Mouse (Mus musculus): ENCODE results near the gene Kcnk4.

Kcnk4 gene

GRCm38 (mm10) chr19:6940396-6941351, 6.4 kb upstream of the Kcnk4 start:
- in situ Hi-C loops (cut with MboI; ENCODE audit: low pct_unique_long_range_greater_than_20kb in 1 of 2, low sequenced_read_pairs in 2 of 2, unreplicated experiment in 1 of 2), result no loop called here

GRCm38 (mm10) chr19:6939106-6940002, 5.0 kb upstream of the Kcnk4 start:
- in situ Hi-C loops (cut with MboI; ENCODE audit: low pct_unique_long_range_greater_than_20kb in 1 of 2, low sequenced_read_pairs in 2 of 2, unreplicated experiment in 1 of 2), result loop anchor here in 1 of 2 experiments (5.0 kb wide), 1 partner anchor 67 kb away; no protein-coding TSS in a partner anchor

GRCm38 (mm10) chr19:6937541-6938465, 3.5 kb upstream of the Kcnk4 start:
- in situ Hi-C loops (cut with MboI; ENCODE audit: low pct_unique_long_range_greater_than_20kb in 1 of 2, low sequenced_read_pairs in 2 of 2, unreplicated experiment in 1 of 2), result loop anchor here in 1 of 2 experiments (5.0 kb wide), 1 partner anchor 66 kb away; no protein-coding TSS in a partner anchor

- in situ Hi-C loops (cut with MboI; ENCODE audit: low pct_unique_long_range_greater_than_20kb in 1 of 2, low sequenced_read_pairs in 2 of 2, unreplicated experiment in 1 of 2), result loop anchor here in 1 of 2 experiments (5.0 kb wide), 1 partner anchor 64 kb away; no protein-coding TSS in a partner anchor
Observed at GRCm38 (mm10) chr19:6936299-6936698, 2.0 kb upstream of the Kcnk4 start.

- in situ Hi-C loops (cut with MboI; ENCODE audit: low pct_unique_long_range_greater_than_20kb in 1 of 2, low sequenced_read_pairs in 2 of 2, unreplicated experiment in 1 of 2), result no loop called here
Observed at GRCm38 (mm10) chr19:6933436-6934194, 700 bp downstream of the Kcnk4 start.

- in situ Hi-C loops (cut with MboI; ENCODE audit: low pct_unique_long_range_greater_than_20kb in 1 of 2, low sequenced_read_pairs in 2 of 2, unreplicated experiment in 1 of 2), result no loop called here
Observed at GRCm38 (mm10) chr19:6933102-6933435, 1.2 kb downstream of the Kcnk4 start.

GRCm38 (mm10) chr19:6932018-6932417, 2.3 kb downstream of the Kcnk4 start:
- in situ Hi-C loops (cut with MboI; ENCODE audit: low pct_unique_long_range_greater_than_20kb in 1 of 2, low sequenced_read_pairs in 2 of 2, unreplicated experiment in 1 of 2), result no loop called here

GRCm38 (mm10) chr19:6931002-6931401, 3.3 kb downstream of the Kcnk4 start:
- in situ Hi-C loops (cut with MboI; ENCODE audit: low pct_unique_long_range_greater_than_20kb in 1 of 2, low sequenced_read_pairs in 2 of 2, unreplicated experiment in 1 of 2), result no loop called here

- in situ Hi-C loops (cut with MboI; ENCODE audit: low pct_unique_long_range_greater_than_20kb in 1 of 2, low sequenced_read_pairs in 2 of 2, unreplicated experiment in 1 of 2), result no loop called here
Observed at GRCm38 (mm10) chr19:6928080-6928479, 6.2 kb downstream of the Kcnk4 start.

GRCm38 (mm10) chr19:6926559-6927255, 7.6 kb downstream of the Kcnk4 start:
- in situ Hi-C loops (cut with MboI; ENCODE audit: low pct_unique_long_range_greater_than_20kb in 1 of 2, low sequenced_read_pairs in 2 of 2, unreplicated experiment in 1 of 2), result no loop called here

GRCm38 (mm10) chr19:6925611-6926329, 8.5 kb downstream of the Kcnk4 start:
- in situ Hi-C loops (cut with MboI; ENCODE audit: low pct_unique_long_range_greater_than_20kb in 1 of 2, low sequenced_read_pairs in 2 of 2, unreplicated experiment in 1 of 2), result no loop called here

- in situ Hi-C loops (cut with MboI; ENCODE audit: low pct_unique_long_range_greater_than_20kb in 1 of 2, low sequenced_read_pairs in 2 of 2, unreplicated experiment in 1 of 2), result no loop called here
Observed at GRCm38 (mm10) chr19:6925307-6925573, 9.1 kb downstream of the Kcnk4 start, which contains the start of gene Catsperz. Gene Catsperz (minus strand): TSS chr19:6925380.

GRCm38 (mm10) chr19:6924461-6925306, 9.6 kb downstream of the Kcnk4 start:
- in situ Hi-C loops (cut with MboI; ENCODE audit: low pct_unique_long_range_greater_than_20kb in 1 of 2, low sequenced_read_pairs in 2 of 2, unreplicated experiment in 1 of 2), result no loop called here

GRCm38 (mm10) chr19:6922901-6923735, 11.2 kb downstream of the Kcnk4 start:
- in situ Hi-C loops (cut with MboI; ENCODE audit: low pct_unique_long_range_greater_than_20kb in 1 of 2, low sequenced_read_pairs in 2 of 2, unreplicated experiment in 1 of 2), result no loop called here

Measured in mouse embryonic stem cell (cell line).